Mouse (Mus musculus) embryonic facial prominence, embryonic 11.5 days (tissue): ENCODE measurements around the gene Hadh. TPM values are rescaled to one million over a fixed set of nuclear protein-coding genes. Genes with fewer than 3 reads are reported as not detected.

Source experiments
- ATAC-seq: fragments of 200-750 bp; cut with Nextera tagmentation; replicated peaks from 2 replicates; pipeline ENCODE4 v1.8.0; 2017; ENCODE audit warnings: low read depth; ENCODE audit not compliant: insufficient number of reproducible peaks, low FRiP score, low TSS enrichment
- DNase-seq: peaks from one replicate; pipeline ENCODE4 v3.0.0-alpha.2; 2015; ENCODE audit warnings: low spot score
- H3K27ac ChIP-seq: fragments of 300-500 bp; sonication (generic); replicated peaks from 2 replicates; pipeline ENCODE4 v1.5.1; 2014; ENCODE audit warnings: mild to moderate bottlenecking, low read depth, low read length, control low read depth
- H3K27me3 ChIP-seq: fragments of 300-500 bp; sonication (generic); 2 replicates; pipeline ENCODE4 v1.6.1; 2014; ENCODE audit warnings: mild to moderate bottlenecking, low read length, moderate library complexity, mixed read lengths; ENCODE audit not compliant: control insufficient read depth, insufficient read depth
- H3K36me3 ChIP-seq: fragments of 300-500 bp; sonication (generic); replicated peaks from 2 replicates; pipeline ENCODE4 v1.6.1; 2014; ENCODE audit warnings: low read depth, mild to moderate bottlenecking, low read length, moderate library complexity, mixed read lengths; ENCODE audit not compliant: control insufficient read depth, insufficient read depth
- H3K4me1 ChIP-seq: fragments of 300-500 bp; sonication (generic); 2 replicates; pipeline ENCODE4 v1.6.1; 2014; ENCODE audit warnings: low read length, mixed read lengths; ENCODE audit not compliant: control insufficient read depth, insufficient read depth
- H3K4me2 ChIP-seq: fragments of 300-500 bp; sonication (generic); 2 replicates; pipeline ENCODE4 v1.6.1; 2014; ENCODE audit warnings: low read depth, mild to moderate bottlenecking, control low read depth, low read length, moderate library complexity
- H3K4me3 ChIP-seq: fragments of 300-500 bp; sonication (generic); 2 replicates; pipeline ENCODE4 v1.5.1; 2014; ENCODE audit warnings: low read depth, low read length, control low read depth
- H3K9ac ChIP-seq: fragments of 300-500 bp; sonication (generic); replicated peaks from 2 replicates; pipeline ENCODE4 v1.6.1; 2014; ENCODE audit warnings: mild to moderate bottlenecking, control low read depth, low read length
- H3K9me3 ChIP-seq: fragments of 300-500 bp; sonication (generic); replicated peaks from 2 replicates; pipeline ENCODE4 v1.6.1; 2016; ENCODE audit warnings: mild to moderate bottlenecking, low read length, inconsistent platforms, mixed read lengths; ENCODE audit not compliant: control insufficient read depth
- WGBS: fragments of 180-500 bp; shearing (Covaris S2); extraction: QIAGEN DNeasy Blood & Tissue Kit; methylation state at CpG from one replicate; pipeline ENCODE4 v1.1.7; 2014; 5-methylcytosine and 5-hydroxymethylcytosine counted together
- polyA plus RNA-seq: library from polyadenylated mRNA; unstranded; fragments of >200 nt; fragmentation: Nextera tagmentation; extraction: Ambion mirVana; gene quantifications from 2 replicates; pipeline ENCODE4 v1.2.1, GENCODE M21; 2014

Hadh gene
- polyA plus RNA-seq, 1 experiment from 2014 or later = 116 TPM

- ATAC-seq (no peak), DNase-seq (no peak)
- Histone ChIP-seq H3K4me1 (no peaks in the 10 kb centered on the region), H3K9ac (no peak overlapping the region), H3K36me3 (no peaks in the 10 kb centered on the region), H3K9me3 (no peaks in the 10 kb centered on the region), H3K4me2 (no peak overlapping the region), H3K4me3 (no peak overlapping the region), H3K27ac (no peak overlapping the region), H3K27me3 (no peaks in the 10 kb centered on the region)
- 86% methylated on average over 13 of the region's 13 CpGs for WGBS
Observed at GRCm38 (mm10) chr3:131250978-131251377, 20.9 kb downstream of the Hadh start.

GRCm38 (mm10) chr3:131250283-131250682 lies 21.6 kb downstream of the Hadh start:
- H3K36me3 ChIP-seq = no peaks in the 10 kb centered on the region
- H3K27me3 ChIP-seq = no peaks in the 10 kb centered on the region
- DNase-seq (no peak), ATAC-seq (no peak)
- H3K27ac ChIP-seq = no peak overlapping the region
- no peaks in the 10 kb centered on the region for H3K9me3 ChIP-seq
- no peak overlapping the region for H3K9ac ChIP-seq
- no peak overlapping the region for H3K4me3 ChIP-seq
- WGBS = 90% methylated on average over 2 of the region's 2 CpGs
- H3K4me1 ChIP-seq = no peaks in the 10 kb centered on the region
- H3K4me2 ChIP-seq = no peak overlapping the region

DNA sequence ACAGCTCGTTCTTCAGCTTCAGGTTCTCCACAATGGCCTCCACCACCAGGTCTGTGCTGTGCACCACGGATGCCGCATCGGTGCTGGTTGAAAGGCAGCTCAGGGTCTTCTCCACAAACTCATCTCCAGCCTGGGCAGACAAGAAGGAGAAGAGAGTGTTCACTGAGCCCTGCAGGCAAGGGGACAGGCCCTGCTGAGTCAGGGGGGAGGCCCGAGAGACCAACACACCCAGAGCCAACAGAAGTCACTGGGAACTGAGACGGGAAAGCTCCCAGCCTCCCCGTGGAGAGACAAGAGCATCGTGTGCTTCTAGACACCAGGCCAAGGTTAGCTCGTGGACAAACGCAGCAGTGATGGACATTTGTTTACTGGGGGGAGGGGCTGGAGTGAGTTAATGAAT lies 23.5 kb downstream of the Hadh start:
- DNase-seq (no peak), ATAC-seq (no peak)
- H3K4me1 ChIP-seq = no peaks in the 10 kb centered on the region; the same call in 1 of the 2 replicates
- 85% methylated on average over 10 of the region's 10 CpGs for WGBS
- H3K4me2 ChIP-seq = no peak overlapping the region
- H3K9me3 ChIP-seq = no peaks in the 10 kb centered on the region
- H3K27ac ChIP-seq = no peak overlapping the region
- H3K4me3 ChIP-seq = no peak overlapping the region
- no peaks in the 10 kb centered on the region for H3K36me3 ChIP-seq
- H3K27me3 ChIP-seq = no peaks in the 10 kb centered on the region
- H3K9ac ChIP-seq = no peak overlapping the region

DNA sequence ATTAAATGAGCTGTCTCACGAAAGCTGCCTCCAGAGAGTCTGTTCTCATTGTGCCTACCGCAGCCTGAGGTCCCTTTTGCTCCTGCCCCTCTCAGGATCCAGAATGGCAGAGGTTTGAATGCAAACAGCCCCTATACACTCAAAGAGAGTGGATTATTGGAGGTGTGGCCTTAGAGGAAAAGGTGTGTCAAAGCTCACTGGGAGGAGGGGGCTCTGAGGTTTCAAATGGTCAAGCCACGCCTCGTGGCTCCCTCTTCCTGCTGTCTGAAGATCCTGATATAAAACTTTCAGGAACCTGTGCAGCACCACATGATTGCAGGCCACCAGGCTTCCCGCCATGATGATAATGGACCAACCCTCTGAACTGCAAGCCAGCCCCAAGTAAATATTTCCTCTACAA lies 24.1 kb downstream of the Hadh start:
- Histone ChIP-seq H3K36me3 (no peaks in the 10 kb centered on the region), H3K27ac (no peak overlapping the region), H3K9ac (no peak overlapping the region), H3K4me2 (no peak overlapping the region), H3K4me3 (no peak overlapping the region), H3K27me3 (no peaks in the 10 kb centered on the region), H3K9me3 (no peaks in the 10 kb centered on the region), H3K4me1 (no peaks in the 10 kb centered on the region; the same call in 1 of the 2 replicates)
- DNase-seq (no peak), ATAC-seq (no peak)
- WGBS = 89% methylated on average over 5 of the region's 5 CpGs

- no peaks in the 10 kb centered on the region for H3K36me3 ChIP-seq
Observed at GRCm38 (mm10) chr3:131247447-131247846, 24.5 kb downstream of the Hadh start.

DNA sequence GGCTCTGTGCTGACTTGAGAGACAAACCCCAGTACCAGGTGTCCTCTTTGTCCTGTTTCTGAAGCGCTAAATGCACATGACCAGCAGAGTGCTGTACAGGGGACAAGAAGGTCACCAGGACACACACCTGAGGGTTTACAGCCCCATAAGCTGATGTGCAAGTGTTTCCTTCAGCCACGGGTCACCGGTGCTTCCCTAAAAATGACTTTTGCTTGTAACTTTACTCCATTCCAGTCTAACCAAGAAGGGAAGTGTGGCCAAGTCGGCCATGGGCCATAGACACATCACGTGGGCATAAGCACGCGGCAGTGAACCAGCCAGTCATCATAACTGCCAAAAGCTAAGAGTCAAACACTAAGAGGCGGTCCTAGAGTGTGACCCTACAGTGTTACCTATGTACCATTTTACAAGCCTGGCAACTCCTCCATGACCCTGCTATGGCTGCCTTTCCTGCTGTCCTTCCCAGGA lies 25.3 kb downstream of the Hadh start:
- H3K9ac ChIP-seq = no peak overlapping the region
- H3K27me3 ChIP-seq = no peaks in the 10 kb centered on the region
- H3K4me1 ChIP-seq = no peaks in the 10 kb centered on the region; the same call in 1 of the 2 replicates
- H3K9me3 ChIP-seq = no peaks in the 10 kb centered on the region
- 91% methylated on average over 8 of the region's 8 CpGs for WGBS
- no peak overlapping the region for H3K27ac ChIP-seq
- no peaks in the 10 kb centered on the region; the same call in 1 of the 2 replicates for H3K36me3 ChIP-seq
- ATAC-seq = no peak
- H3K4me2 ChIP-seq = no peak overlapping the region
- no peak for DNase-seq
- H3K4me3 ChIP-seq = no peak overlapping the region

More at GRCm38 (mm10) chr3:131247447-131247846, 24.5 kb downstream of the Hadh start:
- Histone ChIP-seq H3K4me3 (no peak overlapping the region), H3K27me3 (no peaks in the 10 kb centered on the region), H3K9me3 (no peaks in the 10 kb centered on the region), H3K9ac (no peak overlapping the region), H3K27ac (no peak overlapping the region), H3K4me1 (no peaks in the 10 kb centered on the region; the same call in 1 of the 2 replicates), H3K4me2 (no peak overlapping the region)
- 81% methylated on average over 6 of the region's 6 CpGs for WGBS
- DNase-seq = no peak
- no peak for ATAC-seq

- ATAC-seq = no peak
- H3K9ac ChIP-seq = no peak overlapping the region
- WGBS = 62% methylated on average over 11 of the region's 11 CpGs
- H3K4me1 ChIP-seq = no peaks in the 10 kb centered on the region; the same call in 1 of the 2 replicates
- no peak overlapping the region for H3K27ac ChIP-seq
- peak; percentile 87 for DNase-seq
- H3K27me3 ChIP-seq = no peaks in the 10 kb centered on the region
- H3K36me3 ChIP-seq = no peaks in the 10 kb centered on the region; the same call in 1 of the 2 replicates
- H3K4me3 ChIP-seq = no peak overlapping the region
- no peaks in the 10 kb centered on the region for H3K9me3 ChIP-seq
- H3K4me2 ChIP-seq = no peak overlapping the region
Observed at GRCm38 (mm10) chr3:131245766-131246578, 25.9 kb downstream of the Hadh start.
